Mouse (Mus musculus) kidney, embryonic 14.5 days (tissue): ENCODE measurements around the gene Emilin2. TPM values are rescaled to one million over a fixed set of nuclear protein-coding genes. Genes with fewer than 3 reads are reported as not detected.

ENCODE experiments used
- ATAC-seq: fragments of 200-750 bp; cut with Nextera tagmentation; 2 replicates; pipeline ENCODE4 v1.8.0; 2017; ENCODE audit warnings: moderate number of reproducible peaks, mild to moderate bottlenecking, moderate TSS enrichment, moderate library complexity; ENCODE audit not compliant: low FRiP score, low TSS enrichment
- H3K27ac ChIP-seq: fragments of 300-500 bp; sonication (generic); 2 replicates; pipeline ENCODE4 v1.5.1; 2014; ENCODE audit warnings: low read depth, mild to moderate bottlenecking, low read length, moderate library complexity, mixed read lengths
- H3K27me3 ChIP-seq: fragments of 300-500 bp; sonication (generic); 2 replicates; pipeline ENCODE4 v1.6.1; 2014; ENCODE audit warnings: mild to moderate bottlenecking, low read length; ENCODE audit not compliant: control insufficient read depth, insufficient read depth
- H3K36me3 ChIP-seq: fragments of 300-500 bp; sonication (generic); 2 replicates; pipeline ENCODE4 v1.6.1; 2014; ENCODE audit warnings: low read length, mixed read lengths; ENCODE audit not compliant: control insufficient read depth, insufficient read depth
- H3K4me1 ChIP-seq: fragments of 300-500 bp; sonication (generic); 2 replicates; pipeline ENCODE4 v1.6.1; 2014; ENCODE audit warnings: low read length, mixed read lengths; ENCODE audit not compliant: control insufficient read depth, insufficient read depth
- H3K4me2 ChIP-seq: fragments of 300-500 bp; sonication (generic); replicated peaks from 2 replicates; pipeline ENCODE4 v1.6.1; 2014; ENCODE audit warnings: low read depth, mild to moderate bottlenecking, low read length
- H3K4me3 ChIP-seq: fragments of 300-500 bp; sonication (generic); 2 replicates; pipeline ENCODE4 v1.5.1; 2014; ENCODE audit warnings: mild to moderate bottlenecking, low read length
- H3K9ac ChIP-seq: fragments of 300-500 bp; sonication (generic); 2 replicates; pipeline ENCODE4 v1.6.1; 2014; ENCODE audit warnings: low read depth, mild to moderate bottlenecking, low read length, moderate library complexity
- H3K9me3 ChIP-seq: fragments of 300-500 bp; sonication (generic); 2 replicates; pipeline ENCODE4 v1.6.1; 2016; ENCODE audit warnings: low read length; ENCODE audit not compliant: control insufficient read depth
- WGBS: fragments of 180-500 bp; shearing (Covaris S2); extraction: QIAGEN DNeasy Blood & Tissue Kit; methylation state at CpG from one replicate; pipeline ENCODE4 v1.1.7; 2014; 5-methylcytosine and 5-hydroxymethylcytosine counted together
- polyA plus RNA-seq: library from polyadenylated mRNA; unstranded; fragments of >200 nt; fragmentation: Nextera tagmentation; extraction: Ambion mirVana; gene quantifications from 2 replicates; pipeline ENCODE4 v1.2.1, GENCODE M21; 2014

Gene Emilin2
- polyA plus RNA-seq, 1 experiment from 2014 or later = 2.7 TPM

- H3K4me1 ChIP-seq = peaks cover 23% of the 10 kb centered on the region; the same call in 1 of the 2 replicates
- peaks cover 39% of the 10 kb centered on the region for H3K36me3 ChIP-seq
- 0 out of 2 replicates have a peak overlapping the region, but pooled peaks have one; percentile 7 for H3K9ac ChIP-seq
- no peak overlapping the region for H3K4me3 ChIP-seq
- 74% methylated on average over 9 of the region's 9 CpGs for WGBS
- H3K27me3 ChIP-seq = no peaks in the 10 kb centered on the region
- H3K27ac ChIP-seq = peak overlapping the region; percentile 37; the same call in 1 of the 2 replicates
- no peaks in the 10 kb centered on the region for H3K9me3 ChIP-seq
- H3K4me2 ChIP-seq = no peak overlapping the region
- no peak for ATAC-seq
These were observed 59.7 kb downstream of the Emilin2 start for GRCm38 (mm10) chr17:71252101-71252500.

GRCm38 (mm10) chr17:71251601-71252001 is 60.2 kb downstream of the Emilin2 start:
- no peaks in the 10 kb centered on the region for H3K9me3 ChIP-seq
- H3K27me3 ChIP-seq = no peaks in the 10 kb centered on the region
- H3K27ac ChIP-seq = peak overlapping the region; percentile 71; the same call in 1 of the 2 replicates
- no peak overlapping the region for H3K4me2 ChIP-seq
- peak; percentile 79 for ATAC-seq
- H3K4me3 ChIP-seq = no peak overlapping the region
- 27% methylated on average over 6 of the region's 6 CpGs for WGBS
- H3K4me1 ChIP-seq = peaks cover 23% of the 10 kb centered on the region; the same call in 1 of the 2 replicates
- H3K9ac ChIP-seq = no peak overlapping the region
- H3K36me3 ChIP-seq = peaks cover 44% of the 10 kb centered on the region

GRCm38 (mm10) chr17:71250819-71251600 is 60.8 kb downstream of the Emilin2 start:
- no peak overlapping the region for H3K4me3 ChIP-seq
- peaks cover 23% of the 10 kb centered on the region; the same call in 1 of the 2 replicates for H3K4me1 ChIP-seq
- 75% methylated on average over 16 of the region's 16 CpGs for WGBS
- peak; percentile 28; the same call in 1 of the 2 replicates for ATAC-seq
- H3K27ac ChIP-seq = peak overlapping the region; percentile 71
- no peak overlapping the region for H3K9ac ChIP-seq
- no peaks in the 10 kb centered on the region for H3K9me3 ChIP-seq
- no peaks in the 10 kb centered on the region for H3K27me3 ChIP-seq
- H3K4me2 ChIP-seq = no peak overlapping the region
- peaks cover 50% of the 10 kb centered on the region for H3K36me3 ChIP-seq

GRCm38 (mm10) chr17:71250046-71250445 is 61.7 kb downstream of the Emilin2 start:
- 60% methylated on average over 2 of the region's 2 CpGs for WGBS
- Histone ChIP-seq H3K9ac (no peak overlapping the region), H3K27ac (no peak overlapping the region), H3K4me1 (peaks cover 23% of the 10 kb centered on the region; the same call in 1 of the 2 replicates), H3K4me3 (no peak overlapping the region), H3K4me2 (no peak overlapping the region), H3K36me3 (peaks cover 59% of the 10 kb centered on the region), H3K9me3 (no peaks in the 10 kb centered on the region), H3K27me3 (no peaks in the 10 kb centered on the region)
- no peak for ATAC-seq

GRCm38 (mm10) chr17:71248963-71249362 is 62.8 kb downstream of the Emilin2 start:
- Histone ChIP-seq H3K9me3 (no peaks in the 10 kb centered on the region), H3K27ac (no peak overlapping the region), H3K4me1 (peaks cover 23% of the 10 kb centered on the region; the same call in 1 of the 2 replicates), H3K4me2 (no peak overlapping the region), H3K36me3 (peaks cover 70% of the 10 kb centered on the region), H3K4me3 (no peak overlapping the region), H3K9ac (no peak overlapping the region), H3K27me3 (no peaks in the 10 kb centered on the region)
- WGBS = 88% methylated on average over 6 of the region's 6 CpGs
- no peak for ATAC-seq

- peaks cover 6% of the 10 kb centered on the region; the same call in 1 of the 2 replicates for H3K4me1 ChIP-seq
- peaks cover 95% of the 10 kb centered on the region for H3K36me3 ChIP-seq
- WGBS = 92% methylated on average over 4 of the region's 4 CpGs
- H3K9me3 ChIP-seq = no peaks in the 10 kb centered on the region
- no peak overlapping the region for H3K4me3 ChIP-seq
- no peaks in the 10 kb centered on the region for H3K27me3 ChIP-seq
- no peak overlapping the region for H3K4me2 ChIP-seq
- H3K9ac ChIP-seq = no peak overlapping the region
- no peak for ATAC-seq
- H3K27ac ChIP-seq = no peak overlapping the region
These were observed 65.8 kb downstream of the Emilin2 start for GRCm38 (mm10) chr17:71246022-71246421.

- Histone ChIP-seq H3K27ac (no peak overlapping the region), H3K4me2 (no peak overlapping the region), H3K4me3 (no peak overlapping the region), H3K27me3 (no peaks in the 10 kb centered on the region), H3K36me3 (peaks cover 94% of the 10 kb centered on the region), H3K9ac (no peak overlapping the region), H3K4me1 (no peaks in the 10 kb centered on the region), H3K9me3 (no peaks in the 10 kb centered on the region)
- 97% methylated on average over 15 of the region's 15 CpGs for WGBS
- no peak for ATAC-seq
These were observed 66.6 kb downstream of the Emilin2 start for GRCm38 (mm10) chr17:71245133-71245532.

GRCm38 (mm10) chr17:71242666-71243065 is 69.1 kb downstream of the Emilin2 start:
- Histone ChIP-seq H3K36me3 (peaks cover 97% of the 10 kb centered on the region), H3K9me3 (no peaks in the 10 kb centered on the region), H3K4me2 (no peak overlapping the region), H3K27me3 (no peaks in the 10 kb centered on the region), H3K4me3 (no peak overlapping the region), H3K9ac (no peak overlapping the region), H3K27ac (no peak overlapping the region), H3K4me1 (no peaks in the 10 kb centered on the region)
- no peak for ATAC-seq
- WGBS = 95% methylated on average over 7 of the region's 7 CpGs

- Histone ChIP-seq H3K4me2 (no peak overlapping the region), H3K9me3 (no peaks in the 10 kb centered on the region), H3K4me3 (no peak overlapping the region), H3K4me1 (no peaks in the 10 kb centered on the region), H3K36me3 (peaks cover 95% of the 10 kb centered on the region), H3K27me3 (no peaks in the 10 kb centered on the region), H3K9ac (no peak overlapping the region), H3K27ac (no peak overlapping the region)
- ATAC-seq = no peak
- WGBS = 90% methylated on average over 9 of the region's 9 CpGs
These were observed 71.0 kb downstream of the Emilin2 start for GRCm38 (mm10) chr17:71240811-71241210.
